Mouse (Mus musculus): Measurements from ENCODE around the gene Kcnj5. TPM values are rescaled to one million over a fixed set of nuclear protein-coding genes. Genes with fewer than 3 reads are reported as not detected.

Kcnj5 gene
- polyA plus RNA-seq, 1 experiment from 2014 or later, result 0.22 TPM

DNA sequence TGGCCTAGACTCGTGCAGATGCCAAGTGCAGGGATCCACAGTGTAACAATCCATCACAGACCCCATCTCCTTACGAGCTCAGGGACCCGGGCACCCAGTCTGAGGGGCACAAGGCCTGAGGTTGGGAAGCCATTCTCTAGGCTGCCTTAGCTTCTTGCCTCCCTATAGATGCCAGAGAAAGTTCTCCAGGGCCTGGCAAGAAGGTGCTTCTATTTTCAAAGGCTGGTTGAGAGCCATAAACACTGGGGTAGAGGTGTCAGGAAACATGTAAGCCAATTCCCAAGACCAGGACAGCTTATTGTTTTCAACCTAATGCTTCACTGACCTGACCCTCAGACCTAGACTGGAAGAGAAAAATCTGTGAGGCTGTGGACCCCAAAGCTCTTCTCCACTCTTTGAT is 28.2 kb downstream of the Kcnj5 start:
- Histone ChIP-seq H3K4me2 (replicated peaks) (no peak overlapping the region), H3K27me3 (no peaks in the 10 kb centered on the region), H3K27ac (replicated peaks) (no peak overlapping the region), H3K36me3 (no peaks in the 10 kb centered on the region), H3K4me3 (no peak overlapping the region), H3K9me3 (no peaks in the 10 kb centered on the region), H3K9ac (replicated peaks) (no peak overlapping the region), H3K4me1 (peaks cover 10% of the 10 kb centered on the region; the same call in 1 of the 2 replicates)
- ATAC-seq (ENCODE audit: low FRiP score, low read depth), result no peak
- WGBS, result 92% methylated on average over 3 of the region's 3 CpGs

DNA sequence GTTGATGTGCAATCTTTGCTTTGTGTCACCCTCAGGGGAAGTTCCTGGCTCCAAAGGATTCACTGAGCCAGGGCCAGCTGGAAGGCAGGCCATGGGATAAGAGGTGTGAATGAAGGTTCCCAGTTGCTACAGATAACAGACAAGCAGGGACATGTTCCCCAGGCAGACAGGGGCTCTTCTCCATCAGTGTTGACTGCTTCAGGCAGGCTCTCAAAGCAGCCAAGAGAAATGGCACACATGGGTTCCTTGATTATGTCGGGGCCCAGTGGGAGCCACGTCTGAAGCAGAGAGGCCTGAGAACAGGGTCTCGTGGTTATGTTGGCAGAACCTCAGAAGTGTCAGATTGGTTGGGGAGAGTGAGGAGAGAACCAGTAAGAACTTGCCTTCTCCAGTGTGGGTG is 30.1 kb downstream of the Kcnj5 start:
- Histone ChIP-seq H3K27ac (replicated peaks) (no peak overlapping the region), H3K4me1 (0 out of 2 replicates have a peak, but pooled peaks cover 5% of the 10 kb centered on the region)
- WGBS, result 84% methylated on average over 3 of the region's 3 CpGs

DNA sequence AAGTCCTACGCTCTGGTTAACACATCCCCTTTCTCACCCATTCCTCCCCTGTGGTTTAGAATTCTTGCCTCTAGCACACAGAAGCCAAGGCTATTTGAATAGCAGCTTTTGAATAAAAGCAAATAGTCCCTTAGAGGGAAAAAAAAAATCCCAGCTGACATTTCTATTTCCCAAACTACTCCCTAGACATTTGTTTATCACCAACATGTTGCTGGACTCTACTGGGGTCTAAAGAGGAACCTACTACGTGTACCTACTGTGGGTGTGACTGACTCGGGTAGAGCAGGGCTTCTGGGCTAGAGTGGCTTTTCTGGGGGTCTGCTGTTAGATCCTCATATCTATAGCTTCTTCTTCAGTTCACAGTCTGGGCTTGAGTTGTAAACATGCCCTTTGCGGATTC is 31.9 kb downstream of the Kcnj5 start:
- 84% methylated on average over 4 of the region's 4 CpGs for WGBS
- H3K4me1 ChIP-seq, result 0 out of 2 replicates have a peak, but pooled peaks cover 5% of the 10 kb centered on the region
- no peak overlapping the region for H3K4me3 ChIP-seq
- H3K27me3 ChIP-seq, result no peaks in the 10 kb centered on the region
- no peaks in the 10 kb centered on the region for H3K9me3 ChIP-seq
- no peaks in the 10 kb centered on the region for H3K36me3 ChIP-seq
- H3K4me2 ChIP-seq (replicated peaks), result no peak overlapping the region
- H3K9ac ChIP-seq (replicated peaks), result no peak overlapping the region
- no peak overlapping the region for H3K27ac ChIP-seq (replicated peaks)
- ATAC-seq (ENCODE audit: low FRiP score, low read depth), result no peak

More for the DNA sequence above, 30.1 kb downstream of the Kcnj5 start:
- no peaks in the 10 kb centered on the region for H3K36me3 ChIP-seq
- H3K27me3 ChIP-seq, result no peaks in the 10 kb centered on the region
- H3K9ac ChIP-seq (replicated peaks), result no peak overlapping the region
- H3K4me3 ChIP-seq, result no peak overlapping the region
- no peaks in the 10 kb centered on the region for H3K9me3 ChIP-seq
- ATAC-seq (ENCODE audit: low FRiP score, low read depth), result no peak
- no peak overlapping the region for H3K4me2 ChIP-seq (replicated peaks)

DNA sequence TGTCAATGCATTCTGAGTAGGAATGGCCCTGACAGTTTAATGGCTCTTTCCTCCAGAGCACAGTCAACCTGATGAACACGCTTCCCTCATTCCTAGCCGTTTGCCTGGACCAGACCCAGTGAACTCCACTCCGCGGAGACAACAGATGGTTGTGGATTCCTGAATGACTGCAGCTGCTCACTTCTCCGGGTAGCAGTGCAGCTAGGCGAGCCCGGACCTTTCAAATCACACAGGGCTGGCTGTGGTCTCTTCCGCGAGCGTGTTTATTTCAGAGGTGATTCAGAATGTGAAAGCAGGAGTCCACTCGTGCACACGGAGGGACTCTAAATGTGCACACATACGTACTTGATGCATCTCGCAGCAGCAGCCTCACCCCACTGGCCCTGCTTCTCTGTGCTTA is 32.4 kb downstream of the Kcnj5 start:
- ATAC-seq (ENCODE audit: low FRiP score, low read depth), result peak; percentile 54; the same call in 1 of the 2 replicates
- H3K4me3 ChIP-seq, result no peak overlapping the region
- H3K27ac ChIP-seq (replicated peaks), result no peak overlapping the region
- H3K9ac ChIP-seq (replicated peaks), result no peak overlapping the region
- H3K27me3 ChIP-seq, result no peaks in the 10 kb centered on the region
- 69% methylated on average over 14 of the region's 14 CpGs for WGBS
- 0 out of 2 replicates have a peak, but pooled peaks cover 5% of the 10 kb centered on the region for H3K4me1 ChIP-seq
- H3K36me3 ChIP-seq, result no peaks in the 10 kb centered on the region
- H3K9me3 ChIP-seq, result no peaks in the 10 kb centered on the region
- H3K4me2 ChIP-seq (replicated peaks), result no peak overlapping the region

DNA sequence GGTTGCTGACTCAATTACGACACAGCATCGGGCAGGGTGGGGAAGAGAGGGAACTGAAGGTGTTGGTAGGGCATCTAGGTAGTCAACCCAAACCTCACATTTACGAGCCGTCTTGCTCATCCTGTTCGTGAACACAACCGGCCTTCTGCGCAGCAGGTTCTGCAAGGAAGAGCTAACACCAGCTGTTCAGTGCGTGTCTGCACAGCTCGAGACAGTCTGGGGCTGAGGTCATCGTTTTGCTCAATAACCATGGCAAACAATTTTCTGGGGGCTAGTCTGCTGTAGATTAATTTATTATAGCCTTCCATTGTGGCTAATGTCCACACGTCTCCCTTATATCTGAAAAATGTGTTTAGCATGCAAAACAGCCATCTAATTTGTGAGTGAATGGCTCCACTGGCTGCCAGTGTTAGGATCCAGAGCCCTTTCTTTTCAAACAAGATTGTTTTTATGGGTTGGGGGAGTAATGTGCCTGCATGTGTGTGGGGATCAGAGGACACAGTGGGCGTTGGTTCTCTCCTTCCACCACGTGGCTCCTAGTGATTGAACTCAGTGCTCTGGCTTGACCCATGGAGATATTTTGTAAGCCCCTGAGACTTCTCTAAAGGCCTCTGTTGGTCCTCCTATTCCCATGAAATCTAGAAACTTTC is 41.5 kb downstream of the Kcnj5 start:
- Histone ChIP-seq H3K9ac (replicated peaks) (no peak overlapping the region), H3K27me3 (no peaks in the 10 kb centered on the region), H3K4me3 (no peak overlapping the region), H3K4me1 (peaks cover 11% of the 10 kb centered on the region; the same call in 1 of the 2 replicates), H3K4me2 (replicated peaks) (0 out of 2 replicates have a peak overlapping the region, but pooled peaks have one; percentile 5), H3K27ac (replicated peaks) (no peak overlapping the region), H3K36me3 (no peaks in the 10 kb centered on the region), H3K9me3 (no peaks in the 10 kb centered on the region)
- ATAC-seq (ENCODE audit: low FRiP score, low read depth), result peak; percentile 92
- 63% methylated on average over 13 of the region's 13 CpGs for WGBS

DNA sequence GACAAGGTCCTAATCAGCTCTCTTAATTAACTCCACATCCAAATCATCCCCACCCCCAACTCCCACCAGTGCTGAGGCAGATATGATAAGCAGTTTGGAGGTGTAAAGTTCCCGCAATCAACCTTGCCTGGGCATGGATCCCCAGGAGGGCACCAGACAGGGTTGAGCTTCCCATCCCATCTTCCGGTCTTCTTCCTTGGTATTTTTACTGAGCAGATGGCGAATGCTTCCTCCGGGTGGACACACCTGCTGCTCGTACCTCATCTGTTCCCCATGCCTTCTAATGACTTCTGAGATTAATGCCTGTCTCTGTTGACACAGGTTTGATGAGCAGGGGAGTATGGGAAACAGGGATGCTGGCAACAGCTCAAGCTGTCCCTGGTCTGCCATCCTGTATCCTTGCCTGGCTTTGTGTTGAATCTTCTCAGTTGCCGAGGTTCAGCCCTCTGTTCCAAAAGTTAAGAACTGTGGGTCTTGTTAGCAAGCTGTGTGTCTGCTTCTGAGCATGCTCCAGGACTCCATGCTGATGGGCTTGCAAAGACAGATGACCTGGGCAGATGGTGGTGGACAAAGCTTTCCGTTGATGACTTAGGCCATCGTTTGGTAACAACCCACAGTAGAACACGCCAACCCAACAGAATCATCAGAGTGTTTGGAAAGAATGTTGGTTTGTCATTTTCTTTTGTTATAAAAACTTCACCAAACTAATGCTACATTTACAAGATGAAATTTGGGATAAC is 48.9 kb downstream of the Kcnj5 start:
- Histone ChIP-seq H3K4me3 (no peak overlapping the region), H3K27ac (replicated peaks) (no peak overlapping the region), H3K9ac (replicated peaks) (no peak overlapping the region), H3K4me2 (replicated peaks) (no peak overlapping the region), H3K27me3 (no peaks in the 10 kb centered on the region), H3K4me1 (no peaks in the 10 kb centered on the region), H3K36me3 (no peaks in the 10 kb centered on the region), H3K9me3 (no peaks in the 10 kb centered on the region)
- no peak for ATAC-seq (ENCODE audit: low FRiP score, low read depth)
- 92% methylated on average over 9 of the region's 9 CpGs for WGBS

DNA sequence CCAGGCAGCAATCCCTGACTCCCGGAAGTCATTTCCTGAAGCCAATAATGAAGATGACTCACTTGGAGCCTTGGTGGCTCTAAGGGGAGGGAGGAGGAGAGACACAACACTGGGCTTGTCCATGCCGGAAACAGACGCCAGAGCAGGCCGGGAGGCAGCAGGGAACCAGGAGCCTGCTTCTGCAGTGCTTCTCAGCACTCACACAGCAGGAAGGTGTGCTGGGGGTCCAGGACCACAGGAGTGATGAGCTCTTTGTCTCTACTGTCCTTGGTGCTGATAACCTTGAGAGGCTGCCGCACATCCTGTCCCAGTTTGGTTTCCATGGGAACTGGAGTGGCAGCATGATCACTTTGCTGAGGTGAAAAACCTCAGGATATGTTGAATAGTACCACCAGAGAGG is 51.5 kb downstream of the Kcnj5 start:
- no peak overlapping the region for H3K9ac ChIP-seq (replicated peaks)
- no peaks in the 10 kb centered on the region for H3K4me1 ChIP-seq
- H3K27me3 ChIP-seq, result no peaks in the 10 kb centered on the region
- H3K9me3 ChIP-seq, result no peaks in the 10 kb centered on the region
- no peak for ATAC-seq (ENCODE audit: low FRiP score, low read depth)
- H3K4me3 ChIP-seq, result no peak overlapping the region
- no peak overlapping the region for H3K4me2 ChIP-seq (replicated peaks)
- no peaks in the 10 kb centered on the region for H3K36me3 ChIP-seq
- WGBS, result 57% methylated on average over 5 of the region's 5 CpGs
- no peak overlapping the region for H3K27ac ChIP-seq (replicated peaks)

DNA sequence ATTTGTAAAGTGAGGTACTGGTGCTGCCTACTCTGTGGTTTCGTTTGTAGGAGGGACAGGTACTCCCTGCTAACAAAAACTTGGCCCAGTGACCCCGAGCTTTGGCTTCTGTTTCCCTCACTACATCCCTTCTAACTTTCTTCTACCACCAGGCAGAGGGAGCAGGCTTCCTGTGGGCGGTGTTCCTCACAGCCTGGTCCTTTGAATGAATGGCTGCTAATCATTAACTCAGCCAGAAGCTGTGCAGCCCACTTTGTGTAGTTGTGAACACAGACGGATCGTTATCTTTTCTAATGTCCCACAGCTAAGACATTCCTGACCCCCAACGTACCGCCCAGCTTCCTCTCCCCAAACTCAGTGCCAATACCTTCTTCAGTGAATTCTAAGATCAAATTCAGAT is 52.5 kb downstream of the Kcnj5 start:
- H3K4me1 ChIP-seq, result no peaks in the 10 kb centered on the region
- H3K4me3 ChIP-seq, result no peak overlapping the region
- no peak overlapping the region for H3K9ac ChIP-seq (replicated peaks)
- no peaks in the 10 kb centered on the region for H3K9me3 ChIP-seq
- H3K4me2 ChIP-seq (replicated peaks), result no peak overlapping the region
- H3K27ac ChIP-seq (replicated peaks), result no peak overlapping the region
- no peaks in the 10 kb centered on the region for H3K27me3 ChIP-seq
- no peaks in the 10 kb centered on the region for H3K36me3 ChIP-seq
- ATAC-seq (ENCODE audit: low FRiP score, low read depth), result no peak
- 73% methylated on average over 7 of the region's 7 CpGs for WGBS

DNA sequence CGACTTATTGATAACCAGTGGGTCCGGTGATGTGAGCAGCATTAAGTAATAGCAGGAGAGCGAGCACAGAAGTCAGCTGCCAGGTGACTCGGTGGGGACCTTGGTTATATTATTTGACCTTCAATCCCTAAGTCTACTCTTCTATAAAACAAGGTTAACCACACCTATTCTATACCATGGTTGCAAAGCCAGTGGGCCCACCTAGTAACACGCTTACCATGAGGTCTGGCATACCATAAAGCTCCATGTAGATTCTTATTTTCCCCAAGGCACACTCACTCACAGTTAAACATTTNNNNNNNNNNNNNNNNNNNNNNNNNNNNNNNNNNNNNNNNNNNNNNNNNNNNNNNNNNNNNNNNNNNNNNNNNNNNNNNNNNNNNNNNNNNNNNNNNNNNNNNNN is 60.6 kb downstream of the Kcnj5 start:
- no peak overlapping the region for H3K4me2 ChIP-seq (replicated peaks)
- no peak overlapping the region for H3K27ac ChIP-seq (replicated peaks)
- no peaks in the 10 kb centered on the region for H3K4me1 ChIP-seq
- no peaks in the 10 kb centered on the region for H3K27me3 ChIP-seq
- no peaks in the 10 kb centered on the region for H3K9me3 ChIP-seq
- no peak for ATAC-seq (ENCODE audit: low FRiP score, low read depth)
- no peak overlapping the region for H3K9ac ChIP-seq (replicated peaks)
- 86% methylated on average over 5 of the region's 5 CpGs for WGBS
- no peak overlapping the region for H3K4me3 ChIP-seq
- H3K36me3 ChIP-seq, result no peaks in the 10 kb centered on the region

DNA sequence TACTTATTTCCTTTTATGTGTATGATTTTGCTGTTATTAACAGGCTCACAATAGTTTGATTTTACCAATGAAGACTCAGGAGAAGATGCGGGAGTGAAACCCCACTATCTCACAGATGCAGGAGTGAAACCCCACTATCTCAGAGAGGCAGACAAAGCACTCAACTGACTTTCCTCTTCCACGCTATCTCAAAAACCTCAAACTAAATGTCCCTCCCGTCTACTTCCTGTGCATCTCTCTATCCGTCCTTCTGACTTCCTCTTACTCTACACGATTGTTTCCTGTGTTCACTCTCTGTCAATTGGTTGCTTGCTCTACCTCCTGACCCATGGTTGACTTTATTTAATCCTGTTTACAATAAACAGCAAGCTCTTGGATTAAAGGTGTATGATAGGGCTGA is 63.7 kb downstream of the Kcnj5 start:
- Histone ChIP-seq H3K36me3 (no peaks in the 10 kb centered on the region), H3K4me2 (replicated peaks) (no peak overlapping the region), H3K4me1 (no peaks in the 10 kb centered on the region), H3K27ac (replicated peaks) (no peak overlapping the region), H3K4me3 (no peak overlapping the region), H3K27me3 (no peaks in the 10 kb centered on the region), H3K9ac (replicated peaks) (no peak overlapping the region), H3K9me3 (0 out of 2 replicates have a peak, but pooled peaks cover 3% of the 10 kb centered on the region)
- no peak for ATAC-seq (ENCODE audit: low FRiP score, low read depth)
- 90% methylated on average over 5 of the region's 5 CpGs for WGBS

DNA sequence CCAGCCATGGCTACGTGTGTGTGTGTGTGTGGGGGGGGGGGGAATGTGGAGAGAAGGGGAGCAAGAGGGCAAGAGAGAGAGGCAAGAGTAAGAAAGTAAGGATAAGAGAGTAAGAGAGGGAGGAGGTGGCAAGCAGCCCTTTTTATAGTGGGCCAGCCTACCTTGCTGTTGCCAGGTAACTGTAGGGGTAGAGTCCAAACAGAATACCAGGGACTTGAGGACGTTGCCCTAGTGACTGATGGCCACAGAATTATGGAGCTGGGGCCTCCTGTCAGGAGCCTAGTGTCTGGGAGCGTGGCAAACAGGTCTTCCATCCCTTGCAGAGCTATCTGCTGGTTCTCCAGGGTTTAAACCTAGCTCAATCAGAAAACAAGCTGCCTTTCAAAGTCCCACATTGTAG is 64.4 kb downstream of the Kcnj5 start:
- H3K36me3 ChIP-seq, result no peaks in the 10 kb centered on the region
- H3K4me2 ChIP-seq (replicated peaks), result no peak overlapping the region
- no peak overlapping the region for H3K4me3 ChIP-seq
- no peak overlapping the region for H3K9ac ChIP-seq (replicated peaks)
- no peak for ATAC-seq (ENCODE audit: low FRiP score, low read depth)
- 72% methylated on average over 3 of the region's 3 CpGs for WGBS
- H3K9me3 ChIP-seq, result 0 out of 2 replicates have a peak, but pooled peaks cover 3% of the 10 kb centered on the region
- H3K27ac ChIP-seq (replicated peaks), result no peak overlapping the region
- no peaks in the 10 kb centered on the region for H3K27me3 ChIP-seq
- H3K4me1 ChIP-seq, result no peaks in the 10 kb centered on the region

DNA sequence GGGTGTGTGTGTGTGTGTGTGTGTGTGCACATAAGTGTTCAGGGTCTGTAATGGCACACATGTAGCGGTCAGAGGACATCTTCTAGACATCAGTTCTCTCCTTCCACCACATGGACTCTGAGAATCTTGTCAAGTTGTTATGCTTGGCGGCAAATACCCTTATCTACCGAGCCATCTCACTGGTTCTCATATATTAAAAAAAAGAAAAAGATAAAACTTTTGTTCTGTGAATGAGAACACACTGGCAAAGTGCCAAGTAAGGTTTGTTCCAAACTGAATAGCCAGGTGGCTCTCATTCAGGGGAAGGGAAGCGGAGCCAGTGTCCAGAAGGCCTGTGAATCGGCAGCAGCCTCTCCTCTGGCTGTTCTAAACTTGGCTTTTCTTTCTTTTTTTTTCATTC is 66.1 kb downstream of the Kcnj5 start:
- H3K27me3 ChIP-seq, result no peaks in the 10 kb centered on the region; the same call in none of the 2 replicates
- no peak for ATAC-seq (ENCODE audit: low FRiP score, low read depth)
- H3K27ac ChIP-seq (replicated peaks), result no peak overlapping the region
- H3K9ac ChIP-seq (replicated peaks), result no peak overlapping the region
- no peak overlapping the region for H3K4me2 ChIP-seq (replicated peaks)
- H3K4me1 ChIP-seq, result no peaks in the 10 kb centered on the region
- H3K9me3 ChIP-seq, result 0 out of 2 replicates have a peak, but pooled peaks cover 3% of the 10 kb centered on the region
- H3K4me3 ChIP-seq, result no peak overlapping the region
- H3K36me3 ChIP-seq, result no peaks in the 10 kb centered on the region
- WGBS, result 79% methylated on average over 5 of the region's 5 CpGs

All from midbrain, embryonic 12.5 days (tissue).